Mouse (Mus musculus) CD4-positive, CD25-positive, alpha-beta regulatory T cell, adult 4 months (primary cell): ENCODE data around the gene Tmx4. TPM values are rescaled to one million over a fixed set of nuclear protein-coding genes. Genes with fewer than 3 reads are reported as not detected.

Source experiments
- ATAC-seq: one replicate; pipeline ENCODE4 v1.8.0; 2017
- polyA plus RNA-seq, 2 experiments: library from polyadenylated mRNA; unstranded; fragments of 100-300 nt; shearing (Covaris generic); gene quantifications; one replicate each; pipeline ENCODE4 v1.2.1; 2017

Gene Tmx4
- polyA plus RNA-seq, 2 experiments from 2014 or later, result 14.1 to 18.1 TPM

GRCm38 (mm10) chr2:134554221-134554727 lies 89.7 kb downstream of the Tmx4 start, which contains the start of gene Hao1:
Gene Hao1, minus strand, starts transcription at chr2:134554368.
- ATAC-seq, result no peak

- ATAC-seq, result no peak
Measured at GRCm38 (mm10) chr2:134552358-134552757, 91.6 kb downstream of the Tmx4 start.

DNA sequence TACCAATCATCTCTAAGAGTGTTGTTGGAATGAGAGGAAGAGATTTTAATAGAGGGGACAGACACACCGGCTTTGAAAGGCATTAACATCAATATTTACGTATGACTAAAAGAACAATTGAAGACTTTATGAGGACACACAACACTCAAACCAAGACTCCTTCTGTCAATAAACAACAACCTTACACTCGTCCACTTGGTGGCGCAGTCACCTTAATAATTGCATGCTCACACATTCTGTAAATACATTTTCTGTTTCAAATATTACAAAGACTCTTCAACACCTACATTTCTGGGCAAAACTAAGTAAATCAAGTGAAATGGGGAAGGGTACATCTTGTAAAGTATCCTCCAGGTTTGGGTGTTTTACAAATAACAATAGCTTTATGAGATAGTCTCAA lies 94.2 kb downstream of the Tmx4 start:
- ATAC-seq, result no peak

DNA sequence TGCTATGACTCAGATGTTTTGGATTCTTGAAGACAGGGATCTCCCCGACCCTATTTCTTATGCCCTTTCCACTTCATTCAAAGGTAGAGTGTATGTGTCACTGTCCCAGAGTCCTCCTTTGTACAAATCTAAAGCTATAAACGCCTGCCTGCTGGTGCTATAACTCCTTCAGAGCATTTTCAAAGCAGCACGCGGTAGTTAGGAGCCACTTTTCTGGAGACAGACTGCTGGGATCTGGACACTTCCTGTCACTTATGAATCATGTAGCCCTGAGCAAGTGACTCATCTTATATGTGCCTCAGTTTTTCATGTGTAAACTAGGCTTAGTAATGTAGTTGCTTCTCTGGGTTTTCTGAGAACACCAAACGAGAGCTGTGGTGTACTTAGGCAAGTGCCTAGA lies 98.8 kb downstream of the Tmx4 start:
- no peak for ATAC-seq

DNA sequence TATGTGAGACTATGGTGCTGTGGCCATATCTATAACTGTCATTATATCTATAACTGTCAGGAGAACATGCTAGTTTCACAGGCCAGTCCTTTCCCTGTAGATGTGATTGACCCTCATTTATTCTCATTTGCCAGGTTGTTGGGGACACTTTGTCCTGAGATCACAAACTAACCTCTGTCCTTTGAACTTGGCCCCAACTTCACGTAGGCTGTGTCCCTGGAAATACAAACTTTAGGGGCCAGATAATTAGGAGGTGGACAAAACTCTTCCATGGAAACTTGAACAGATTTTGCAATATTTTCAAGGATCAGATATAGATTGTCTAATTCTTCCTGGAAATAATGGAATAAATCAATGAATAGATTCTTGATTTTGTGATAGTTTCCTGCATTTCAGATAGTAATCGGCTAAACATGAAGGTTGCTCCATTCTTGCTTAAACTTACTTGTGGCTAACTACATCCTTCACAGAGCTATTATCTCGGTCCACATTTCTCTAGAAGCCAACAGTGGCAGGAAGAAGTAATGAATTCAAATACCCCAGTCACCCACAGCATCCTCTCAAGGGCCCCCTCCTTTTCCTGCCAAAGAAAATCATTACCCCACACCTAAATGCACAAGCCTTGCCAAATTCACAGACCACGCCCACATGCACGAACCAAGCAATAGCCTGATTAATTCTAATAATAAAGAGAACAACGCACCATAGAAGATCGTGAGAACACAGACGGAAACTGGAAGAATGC lies 99.5 kb downstream of the Tmx4 start:
- ATAC-seq, result no peak

Other genes with a start within 250 kb of the Tmx4 start
- gene Hao1, start 89.8 kb downstream of the Tmx4 start, polyA plus RNA-seq, result not detected
- not detected for gene Plcb1, start 141.9 kb upstream of the Tmx4 start, polyA plus RNA-seq